Mouse (Mus musculus) 3134 (cell line): ENCODE results near the gene Iqsec1.
"Not testable (repeated sequence)": the region's sequence is repeated elsewhere in the genome, so short reads cannot be mapped to it uniquely, and the experiment has no call there.

Source experiments
- DNase-seq: peaks from one replicate; pipeline ENCODE4 v3.0.0-alpha.2; 2011; ENCODE audit warnings: low spot score; ENCODE audit not compliant: insufficient read length; ENCODE audit errors: extremely low read depth

The Iqsec1 gene

GRCm38 (mm10) chr6:90688003-90688402 is 300.5 kb downstream of the Iqsec1 start:
- no peak for DNase-seq

- DNase-seq, result no peak
Observed at GRCm38 (mm10) chr6:90686812-90687211, 301.7 kb downstream of the Iqsec1 start.

- no peak for DNase-seq
Observed at GRCm38 (mm10) chr6:90683831-90684532, 304.5 kb downstream of the Iqsec1 start.

- DNase-seq, result no peak
Observed at GRCm38 (mm10) chr6:90680401-90680800, 308.1 kb downstream of the Iqsec1 start.

GRCm38 (mm10) chr6:90678759-90679158 is 309.7 kb downstream of the Iqsec1 start:
- DNase-seq, result no peak

- DNase-seq, result no peak
Observed at GRCm38 (mm10) chr6:90668693-90669092, 319.8 kb downstream of the Iqsec1 start.

- no peak for DNase-seq
Observed at GRCm38 (mm10) chr6:90663736-90664135, 324.7 kb downstream of the Iqsec1 start.

- DNase-seq, result no peak
Observed at GRCm38 (mm10) chr6:90662148-90662547, 326.3 kb downstream of the Iqsec1 start.

GRCm38 (mm10) chr6:90661029-90661399 is 327.5 kb downstream of the Iqsec1 start:
- no peak for DNase-seq

- no peak for DNase-seq
Observed at GRCm38 (mm10) chr6:90660398-90661028, 328.0 kb downstream of the Iqsec1 start.

GRCm38 (mm10) chr6:90659913-90660312 is 328.6 kb downstream of the Iqsec1 start:
- no peak for DNase-seq

- not testable (repeated sequence) for DNase-seq
Observed at GRCm38 (mm10) chr6:90656344-90656850, 332.1 kb downstream of the Iqsec1 start.

- DNase-seq, result no peak
Observed at GRCm38 (mm10) chr6:90653736-90654135, 334.7 kb downstream of the Iqsec1 start.

GRCm38 (mm10) chr6:90650634-90651033 is 337.9 kb downstream of the Iqsec1 start:
- DNase-seq, result no peak

GRCm38 (mm10) chr6:90649279-90649678 is 339.2 kb downstream of the Iqsec1 start:
- no peak for DNase-seq

- no peak for DNase-seq
Observed at GRCm38 (mm10) chr6:90648391-90648790, 340.1 kb downstream of the Iqsec1 start.

GRCm38 (mm10) chr6:90644965-90645364 is 343.5 kb downstream of the Iqsec1 start:
- no peak for DNase-seq

GRCm38 (mm10) chr6:90643057-90643456 is 345.4 kb downstream of the Iqsec1 start:
- DNase-seq, result no peak

- DNase-seq, result no peak
Observed at GRCm38 (mm10) chr6:90635611-90636010, 352.9 kb downstream of the Iqsec1 start.

GRCm38 (mm10) chr6:90635081-90635480 is 353.4 kb downstream of the Iqsec1 start:
- DNase-seq, result no peak

- not testable (repeated sequence) for DNase-seq
Observed at GRCm38 (mm10) chr6:90632526-90632925, 356.0 kb downstream of the Iqsec1 start.

- DNase-seq, result no peak
Observed at GRCm38 (mm10) chr6:90630427-90630826, 358.1 kb downstream of the Iqsec1 start.
